ENCODE assay signal across 8 mouse cellular contexts in the genomic region with DNA sequence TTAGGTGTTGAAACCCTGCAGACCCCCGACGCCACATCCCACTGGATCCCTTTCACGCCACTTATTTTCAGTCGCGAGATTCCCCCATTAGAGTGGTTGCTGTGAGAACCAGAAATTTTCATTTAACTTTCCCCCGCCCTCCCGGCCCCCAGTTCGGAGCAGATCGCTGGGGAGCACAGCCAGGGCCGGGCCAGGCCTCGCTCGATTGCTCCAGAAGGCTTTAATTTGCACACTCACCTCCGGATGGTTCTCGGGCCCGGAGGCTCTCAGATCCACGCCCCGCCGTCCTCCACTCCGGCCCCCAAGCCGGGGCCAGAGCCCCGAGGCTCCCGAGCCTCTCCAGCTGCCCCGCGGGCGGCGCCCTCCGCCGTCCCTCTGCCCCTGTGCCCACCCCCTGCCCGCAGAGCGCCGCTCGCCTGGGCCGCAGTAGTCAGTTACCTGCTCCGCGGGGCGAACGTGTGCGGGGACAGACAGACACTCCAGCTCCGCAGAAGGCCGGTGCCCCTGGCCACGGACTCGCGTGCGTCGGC.
DNase-seq lines count a peak whose midpoint lies in the region; ATAC-seq and TF ChIP-seq lines count a peak whose summit lies in the region.

No protein-coding gene starts in this region.

- peaks cover 24% of the 10 kb centered on the region for H3K4me1 ChIP-seq in forebrain, embryonic 12.5 days
- H3K4me1 ChIP-seq in midbrain, postnatal 0 days (ENCODE audit: insufficient read depth, low read length), result 0 out of 2 replicates have a peak, but pooled peaks cover 3% of the 10 kb centered on the region

- H3K9ac ChIP-seq in forebrain, embryonic 12.5 days, result no peak overlapping the region
- H3K9ac ChIP-seq in midbrain, postnatal 0 days (replicated peaks; ENCODE audit: low read length, poor library complexity, severe bottlenecking), result no peak overlapping the region

- H3K27me3 ChIP-seq in forebrain, embryonic 12.5 days, result peaks cover 49% of the 10 kb centered on the region
- H3K27me3 ChIP-seq in midbrain, postnatal 0 days (ENCODE audit: insufficient read depth, low read length), result peaks cover 33% of the 10 kb centered on the region

- peak overlapping the region; percentile 40 for H3K4me3 ChIP-seq in forebrain, embryonic 12.5 days (replicated peaks)
- H3K4me3 ChIP-seq in midbrain, postnatal 0 days (ENCODE audit: low read depth, low read length), result peak overlapping the region; percentile 47

- no peaks in the 10 kb centered on the region for H3K36me3 ChIP-seq in forebrain, embryonic 12.5 days (replicated peaks)
- no peaks in the 10 kb centered on the region for H3K36me3 ChIP-seq in midbrain, postnatal 0 days (ENCODE audit: insufficient read depth, low read length)

- WGBS in forebrain, embryonic 12.5 days, result 2% methylated on average over 45 of the region's 45 CpGs
- WGBS in midbrain, postnatal 0 days, result 1% methylated on average over 45 of the region's 45 CpGs

- TF ChIP-seq CTCF in midbrain, postnatal 0 days (IDR thresholded peaks at IDR 0.05), result no peak

- no peak overlapping the region for H3K27ac ChIP-seq in forebrain, embryonic 12.5 days
- no peak overlapping the region for H3K27ac ChIP-seq in midbrain, postnatal 0 days (ENCODE audit: low read depth, low read length)

- H3K9me3 ChIP-seq in forebrain, embryonic 12.5 days, result no peaks in the 10 kb centered on the region
- no peaks in the 10 kb centered on the region for H3K9me3 ChIP-seq in midbrain, postnatal 0 days (ENCODE audit: low read length)

- peak; percentile 21 for DNase-seq in urinary bladder, adult 2 months (ENCODE audit: low spot score)
- DNase-seq in urinary bladder, postnatal 10 days (ENCODE audit: low spot score), result no peak
- DNase-seq in kidney, postnatal 14 days, result peak; percentile 2
- DNase-seq in midbrain, postnatal 0 days (ENCODE audit: low spot score), result no peak
- DNase-seq in spleen, postnatal 4 days (ENCODE audit: low spot score in 2 of 2), result no peak
- no peak for DNase-seq in right cerebral cortex, postnatal 36 days (ENCODE audit: low spot score in 2 of 2)
- DNase-seq in gastrocnemius, postnatal 25 days, result no peak

- H3K4me2 ChIP-seq in forebrain, embryonic 12.5 days, result peak overlapping the region; percentile 68
- H3K4me2 ChIP-seq in midbrain, postnatal 0 days (ENCODE audit: low read depth, low read length, poor library complexity, severe bottlenecking), result peak overlapping the region; percentile 94

- ATAC-seq in forebrain, embryonic 12.5 days (ENCODE audit: low FRiP score), result peak; percentile 40
- 0 out of 2 replicates have a peak, but pooled peaks have one; percentile 27 for ATAC-seq in midbrain, postnatal 0 days (ENCODE audit: low FRiP score)

Comparison
In these comparisons a context has a peak if more than half of its experiments do, and no peak if none do; other contexts are left out.
1. DNase-seq: peak in urinary bladder, adult 2 months (single experiment) and kidney, postnatal 14 days (single experiment); none in urinary bladder, postnatal 10 days (single experiment), midbrain, postnatal 0 days (single experiment), spleen, postnatal 4 days (0 of 2), right cerebral cortex, postnatal 36 days (0 of 2) and gastrocnemius, postnatal 25 days (single experiment).